Mouse (Mus musculus): Measurements from ENCODE around the gene Hcn1.
"Not testable (repeated sequence)": the region's sequence is repeated elsewhere in the genome, so short reads cannot be mapped to it uniquely, and the experiment has no call there.

Gene Hcn1

GRCm38 (mm10) chr13:117858416-117858815 is 256.3 kb downstream of the Hcn1 start:
- in situ Hi-C loops (cut with MboI, MseI): no loop called here

GRCm38 (mm10) chr13:117877787-117878186 is 275.7 kb downstream of the Hcn1 start:
- in situ Hi-C loops (cut with MboI, MseI): no loop called here

DNA sequence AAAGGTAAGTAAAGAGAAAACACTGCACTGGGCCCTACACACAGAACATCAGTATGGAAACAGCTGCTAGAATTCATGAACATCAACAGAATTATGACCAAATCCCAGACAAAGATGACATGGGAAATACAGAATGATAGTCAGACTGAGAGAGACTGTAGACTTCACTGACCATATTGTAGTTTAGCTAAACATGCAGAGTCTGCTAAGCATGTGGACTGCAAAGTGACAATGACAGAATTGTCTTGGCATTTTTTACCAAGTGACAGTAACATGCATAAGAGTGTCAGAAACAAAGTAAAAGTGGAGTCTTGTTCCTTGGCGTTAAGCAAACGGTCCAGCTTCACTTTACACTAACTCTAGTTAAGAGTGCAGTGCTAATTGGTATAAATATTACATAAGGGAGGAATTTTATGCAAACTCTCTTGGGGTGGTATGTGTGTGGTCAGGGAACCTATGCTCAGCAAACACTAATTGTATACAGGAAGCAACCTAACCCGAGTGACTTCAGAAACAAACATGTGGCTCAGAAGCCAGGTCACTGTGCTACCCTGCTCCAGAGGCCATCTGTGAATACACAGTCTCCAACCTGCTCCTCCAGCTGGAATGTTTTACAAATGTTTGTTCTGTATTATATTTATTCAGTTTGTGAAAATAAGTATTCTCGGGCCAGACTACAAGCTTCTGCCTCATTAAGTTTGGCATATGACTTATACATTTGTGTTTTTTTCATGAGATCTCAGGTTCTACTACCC is 278.5 kb downstream of the Hcn1 start:
- in situ Hi-C loops (cut with MboI, MseI): no loop called here

DNA sequence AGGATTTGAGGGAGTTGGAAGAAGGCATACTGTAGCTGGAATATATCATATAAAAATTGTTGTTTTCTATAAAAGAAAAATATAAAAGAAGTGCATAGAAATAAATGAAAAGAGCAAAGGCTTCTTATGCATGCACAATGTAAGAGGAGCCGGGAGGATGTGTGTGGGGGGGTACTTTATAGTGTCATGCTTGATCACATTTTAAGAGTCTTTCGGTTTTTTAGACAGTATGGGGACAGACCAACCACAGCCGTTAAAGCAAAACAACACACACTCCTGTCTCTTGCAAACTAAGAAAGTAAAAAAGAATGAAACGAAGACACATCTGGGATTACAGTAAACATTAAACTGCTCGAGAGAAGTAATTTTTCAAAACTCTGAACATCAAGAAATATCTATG is 290.0 kb downstream of the Hcn1 start:
- in situ Hi-C loops (cut with MboI, MseI): no loop called here

DNA sequence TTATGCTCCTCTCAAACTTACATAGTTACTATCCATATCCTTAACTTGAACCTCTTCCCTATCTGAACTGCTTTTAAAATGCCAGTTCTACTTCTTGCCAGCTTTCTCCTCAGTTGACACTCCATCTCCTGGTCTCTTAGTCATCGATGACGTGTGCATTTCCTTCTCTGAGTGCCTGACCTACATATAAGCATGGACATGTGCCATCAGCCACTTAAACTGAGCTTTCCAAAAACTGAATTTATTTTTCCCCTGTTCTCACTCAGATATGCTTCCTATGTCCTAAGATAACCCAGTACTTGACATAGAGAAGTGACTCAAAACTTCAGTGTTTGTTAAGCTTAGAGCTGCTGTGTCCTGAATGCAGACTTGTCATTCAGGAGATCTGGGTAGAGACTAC is 295.9 kb downstream of the Hcn1 start:
- in situ Hi-C loops (cut with MboI, MseI): no loop called here

GRCm38 (mm10) chr13:117907801-117908200 is 305.7 kb downstream of the Hcn1 start:
- in situ Hi-C loops (cut with MboI, MseI): no loop called here

DNA sequence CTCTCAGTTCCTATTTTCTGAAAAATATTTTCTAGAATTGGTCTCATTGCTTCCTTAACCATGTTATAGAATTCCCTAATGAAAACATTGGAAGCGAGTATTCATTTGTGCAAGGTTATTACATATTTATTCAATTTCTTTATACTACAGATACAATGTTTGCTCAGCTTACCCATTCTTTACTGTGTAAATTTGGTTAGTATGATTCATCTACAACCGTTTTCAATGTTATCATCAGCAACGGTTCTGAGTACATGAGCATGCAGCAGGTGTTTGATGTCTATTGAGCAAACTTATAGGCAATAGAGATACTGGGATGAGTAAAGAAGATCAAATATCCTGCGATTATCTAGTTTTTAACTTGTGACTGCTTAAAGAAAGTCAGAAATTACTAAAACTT is 327.6 kb downstream of the Hcn1 start:
- in situ Hi-C loops (cut with MboI, MseI): no loop called here

GRCm38 (mm10) chr13:117931746-117932145 is 329.6 kb downstream of the Hcn1 start:
- in situ Hi-C loops (cut with MboI, MseI): no loop called here

DNA sequence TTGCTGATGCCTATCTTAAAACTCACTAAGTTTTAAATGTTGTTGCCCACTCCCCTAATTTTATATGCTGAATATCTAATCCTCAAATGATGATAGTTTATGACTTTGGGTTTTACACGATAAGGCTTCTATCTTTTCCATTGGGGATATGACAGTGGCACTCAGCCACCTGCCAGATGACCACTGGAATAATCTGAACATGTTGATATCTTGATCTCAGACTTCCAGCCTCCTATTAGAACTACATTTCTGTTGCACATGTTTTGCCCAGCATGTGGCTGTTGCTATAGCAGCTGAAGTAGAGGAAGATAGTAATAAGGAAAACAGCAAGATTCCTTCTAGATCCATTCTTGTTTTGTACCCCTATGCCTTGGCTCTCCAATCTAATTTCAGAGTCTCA is 336.6 kb downstream of the Hcn1 start:
- in situ Hi-C loops (cut with MboI, MseI): no loop called here

GRCm38 (mm10) chr13:117940536-117941280 is 338.6 kb downstream of the Hcn1 start:
- in situ Hi-C loops (cut with MboI, MseI): loop anchor here (10.0 kb wide), 1 partner anchor 1664 kb away; no protein-coding TSS in a partner anchor

- in situ Hi-C loops (cut with MboI, MseI): loop anchor here (10.0 kb wide), 1 partner anchor 1658 kb away; no protein-coding TSS in a partner anchor
Observed at GRCm38 (mm10) chr13:117946843-117947242, 344.7 kb downstream of the Hcn1 start.

- in situ Hi-C loops (cut with MboI, MseI): loop anchor here (10.0 kb wide), 1 partner anchor 1657 kb away; no protein-coding TSS in a partner anchor
Observed at GRCm38 (mm10) chr13:117947704-117948376, 345.7 kb downstream of the Hcn1 start.

GRCm38 (mm10) chr13:117958496-117959421 is 356.6 kb downstream of the Hcn1 start:
- in situ Hi-C loops (cut with MboI, MseI): no loop called here

- in situ Hi-C loops (cut with MboI, MseI): no loop called here
Observed at GRCm38 (mm10) chr13:117964620-117965019, 362.5 kb downstream of the Hcn1 start.

DNA sequence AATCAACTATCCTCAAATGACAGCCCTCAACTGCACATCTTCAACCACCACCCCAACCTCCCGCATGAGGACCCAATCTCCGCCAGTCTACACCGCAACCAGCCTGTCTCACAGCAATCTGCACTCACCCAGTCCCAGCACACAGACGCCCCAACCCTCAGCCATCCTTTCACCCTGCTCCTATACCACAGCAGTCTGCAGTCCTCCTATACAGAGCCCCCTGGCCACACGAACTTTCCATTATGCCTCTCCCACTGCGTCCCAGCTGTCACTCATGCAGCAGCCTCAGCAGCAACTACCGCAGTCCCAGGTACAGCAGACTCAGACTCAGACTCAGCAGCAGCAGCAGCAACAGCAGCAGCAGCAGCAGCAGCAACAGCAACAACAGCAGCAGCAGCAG is 373.3 kb downstream of the Hcn1 start:
- in situ Hi-C loops (cut with MboI, MseI): no loop called here

GRCm38 (mm10) chr13:117975823-117976222 is 373.7 kb downstream of the Hcn1 start:
- in situ Hi-C loops (cut with MboI, MseI): no loop called here

DNA sequence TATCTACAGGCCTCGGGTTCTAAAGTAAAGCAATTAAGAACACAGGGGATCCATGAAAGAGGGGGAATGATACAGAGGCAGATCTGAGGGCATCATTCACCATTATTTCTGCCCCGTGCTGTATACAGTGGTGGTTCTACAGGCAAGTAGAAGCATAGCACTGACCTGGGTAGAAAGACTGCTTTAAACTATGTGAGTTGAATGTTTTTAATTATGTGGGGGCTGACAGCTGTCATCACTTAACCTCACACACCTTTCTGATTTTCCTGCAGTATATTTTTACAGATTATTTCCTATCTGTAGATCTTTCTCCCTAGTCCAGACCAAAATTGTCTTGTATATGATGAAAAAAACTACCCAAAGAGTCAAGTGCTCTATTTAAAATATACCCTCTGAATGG is 382.2 kb downstream of the Hcn1 start:
- in situ Hi-C loops (cut with MboI, MseI): no loop called here

- in situ Hi-C loops (cut with MboI, MseI): no loop called here
Observed at GRCm38 (mm10) chr13:117999767-118000488, 397.8 kb downstream of the Hcn1 start.

- in situ Hi-C loops (cut with MboI, MseI): no loop called here
Observed at GRCm38 (mm10) chr13:118000538-118000937, 398.4 kb downstream of the Hcn1 start.

GRCm38 (mm10) chr13:118021176-118021575 is 419.1 kb downstream of the Hcn1 start:
- in situ Hi-C loops (cut with MboI, MseI): no loop called here

- in situ Hi-C loops (cut with MboI, MseI): not testable (repeated sequence)
Observed at GRCm38 (mm10) chr13:118022891-118023290, 420.8 kb downstream of the Hcn1 start.

Data from T-helper 2 cell (primary cell).